Mouse (Mus musculus) kidney, embryonic 14.5 days (tissue): ENCODE measurements around the gene Rrp12. TPM values are rescaled to one million over a fixed set of nuclear protein-coding genes. Genes with fewer than 3 reads are reported as not detected.

Experiments
- ATAC-seq: fragments of 200-750 bp; cut with Nextera tagmentation; 2 replicates; pipeline ENCODE4 v1.8.0; 2017; ENCODE audit warnings: moderate number of reproducible peaks, mild to moderate bottlenecking, moderate TSS enrichment, moderate library complexity; ENCODE audit not compliant: low FRiP score, low TSS enrichment
- H3K27ac ChIP-seq: fragments of 300-500 bp; sonication (generic); 2 replicates; pipeline ENCODE4 v1.5.1; 2014; ENCODE audit warnings: low read depth, mild to moderate bottlenecking, low read length, moderate library complexity, mixed read lengths
- H3K27me3 ChIP-seq: fragments of 300-500 bp; sonication (generic); 2 replicates; pipeline ENCODE4 v1.6.1; 2014; ENCODE audit warnings: mild to moderate bottlenecking, low read length; ENCODE audit not compliant: control insufficient read depth, insufficient read depth
- H3K36me3 ChIP-seq: fragments of 300-500 bp; sonication (generic); 2 replicates; pipeline ENCODE4 v1.6.1; 2014; ENCODE audit warnings: low read length, mixed read lengths; ENCODE audit not compliant: control insufficient read depth, insufficient read depth
- H3K4me1 ChIP-seq: fragments of 300-500 bp; sonication (generic); 2 replicates; pipeline ENCODE4 v1.6.1; 2014; ENCODE audit warnings: low read length, mixed read lengths; ENCODE audit not compliant: control insufficient read depth, insufficient read depth
- H3K4me2 ChIP-seq: fragments of 300-500 bp; sonication (generic); replicated peaks from 2 replicates; pipeline ENCODE4 v1.6.1; 2014; ENCODE audit warnings: low read depth, mild to moderate bottlenecking, low read length
- H3K4me3 ChIP-seq: fragments of 300-500 bp; sonication (generic); 2 replicates; pipeline ENCODE4 v1.5.1; 2014; ENCODE audit warnings: mild to moderate bottlenecking, low read length
- H3K9ac ChIP-seq: fragments of 300-500 bp; sonication (generic); 2 replicates; pipeline ENCODE4 v1.6.1; 2014; ENCODE audit warnings: low read depth, mild to moderate bottlenecking, low read length, moderate library complexity
- H3K9me3 ChIP-seq: fragments of 300-500 bp; sonication (generic); 2 replicates; pipeline ENCODE4 v1.6.1; 2016; ENCODE audit warnings: low read length; ENCODE audit not compliant: control insufficient read depth
- WGBS: fragments of 180-500 bp; shearing (Covaris S2); extraction: QIAGEN DNeasy Blood & Tissue Kit; methylation state at CpG from one replicate; pipeline ENCODE4 v1.1.7; 2014; 5-methylcytosine and 5-hydroxymethylcytosine counted together
- polyA plus RNA-seq: library from polyadenylated mRNA; unstranded; fragments of >200 nt; fragmentation: Nextera tagmentation; extraction: Ambion mirVana; gene quantifications from 2 replicates; pipeline ENCODE4 v1.2.1, GENCODE M21; 2014

Gene Rrp12
- polyA plus RNA-seq, 1 experiment from 2014 or later: 15.8 TPM

- no peak overlapping the region for H3K9ac ChIP-seq
- no peak overlapping the region for H3K4me2 ChIP-seq
- H3K27me3 ChIP-seq: peaks cover 15% of the 10 kb centered on the region; the same call in 1 of the 2 replicates
- H3K9me3 ChIP-seq: no peaks in the 10 kb centered on the region
- no peak for ATAC-seq
- no peaks in the 10 kb centered on the region for H3K36me3 ChIP-seq
- no peak overlapping the region for H3K27ac ChIP-seq
- H3K4me1 ChIP-seq: peaks cover 5% of the 10 kb centered on the region; the same call in 1 of the 2 replicates
- no peak overlapping the region for H3K4me3 ChIP-seq
- WGBS: 69% methylated on average over 9 of the region's 9 CpGs
Observed at GRCm38 (mm10) chr19:41837194-41837916, 58.6 kb downstream of the Rrp12 start.

- ATAC-seq: no peak
- peaks cover 17% of the 10 kb centered on the region for H3K27me3 ChIP-seq
- H3K9me3 ChIP-seq: no peaks in the 10 kb centered on the region
- H3K9ac ChIP-seq: no peak overlapping the region
- no peak overlapping the region for H3K4me2 ChIP-seq
- H3K27ac ChIP-seq: no peak overlapping the region
- peaks cover 8% of the 10 kb centered on the region for H3K4me1 ChIP-seq
- no peak overlapping the region for H3K4me3 ChIP-seq
- 70% methylated on average over 3 of the region's 3 CpGs for WGBS
- no peaks in the 10 kb centered on the region for H3K36me3 ChIP-seq
Observed at GRCm38 (mm10) chr19:41836719-41837118, 59.3 kb downstream of the Rrp12 start.

GRCm38 (mm10) chr19:41835816-41836215, 60.2 kb downstream of the Rrp12 start:
- H3K4me3 ChIP-seq: no peak overlapping the region
- no peaks in the 10 kb centered on the region for H3K9me3 ChIP-seq
- peaks cover 14% of the 10 kb centered on the region for H3K4me1 ChIP-seq
- H3K36me3 ChIP-seq: no peaks in the 10 kb centered on the region
- no peak overlapping the region for H3K27ac ChIP-seq
- H3K27me3 ChIP-seq: peaks cover 24% of the 10 kb centered on the region
- WGBS: 1% methylated on average over 6 of the region's 6 CpGs
- H3K4me2 ChIP-seq: 0 out of 2 replicates have a peak overlapping the region, but pooled peaks have one; percentile 8
- ATAC-seq: peak; percentile 38; the same call in 1 of the 2 replicates
- H3K9ac ChIP-seq: no peak overlapping the region

- H3K4me1 ChIP-seq: peaks cover 14% of the 10 kb centered on the region
- H3K9ac ChIP-seq: no peak overlapping the region
- H3K36me3 ChIP-seq: no peaks in the 10 kb centered on the region
- peaks cover 28% of the 10 kb centered on the region for H3K27me3 ChIP-seq
- no peak overlapping the region for H3K4me2 ChIP-seq
- no peak for ATAC-seq
- 61% methylated on average over 6 of the region's 6 CpGs for WGBS
- H3K4me3 ChIP-seq: no peak overlapping the region
- no peak overlapping the region for H3K27ac ChIP-seq
- H3K9me3 ChIP-seq: no peaks in the 10 kb centered on the region
Observed at GRCm38 (mm10) chr19:41835407-41835806, 60.6 kb downstream of the Rrp12 start.

- Histone ChIP-seq H3K4me1 (peaks cover 17% of the 10 kb centered on the region), H3K27me3 (peaks cover 29% of the 10 kb centered on the region), H3K9me3 (no peaks in the 10 kb centered on the region), H3K36me3 (no peaks in the 10 kb centered on the region), H3K4me2 (no peak overlapping the region), H3K4me3 (no peak overlapping the region), H3K27ac (no peak overlapping the region), H3K9ac (no peak overlapping the region)
- ATAC-seq: no peak
- 74% methylated on average over 13 of the region's 13 CpGs for WGBS
Observed at GRCm38 (mm10) chr19:41832501-41833201, 63.3 kb downstream of the Rrp12 start.

GRCm38 (mm10) chr19:41831718-41832391, 64.1 kb downstream of the Rrp12 start:
- Histone ChIP-seq H3K4me3 (peak overlapping the region; percentile 66), H3K36me3 (no peaks in the 10 kb centered on the region), H3K27me3 (peaks cover 29% of the 10 kb centered on the region), H3K9me3 (no peaks in the 10 kb centered on the region), H3K4me1 (peaks cover 17% of the 10 kb centered on the region), H3K4me2 (peak overlapping the region; percentile 100; the same call in 1 of the 2 replicates), H3K9ac (0 out of 2 replicates have a peak overlapping the region, but pooled peaks have one; percentile 8), H3K27ac (no peak overlapping the region)
- ATAC-seq: no peak
- whole genome bisulfite sequencing: 7% methylated on average over 14 of the region's 14 CpGs

GRCm38 (mm10) chr19:41831101-41831570, 64.8 kb downstream of the Rrp12 start:
- Histone ChIP-seq H3K27ac (no peak overlapping the region), H3K36me3 (no peaks in the 10 kb centered on the region), H3K9me3 (no peaks in the 10 kb centered on the region), H3K4me3 (peak overlapping the region; percentile 66), H3K27me3 (peaks cover 29% of the 10 kb centered on the region), H3K4me1 (peaks cover 17% of the 10 kb centered on the region), H3K9ac (peak overlapping the region; percentile 69; the same call in 1 of the 2 replicates), H3K4me2 (peak overlapping the region; percentile 100)
- 2% methylated on average over 18 of the region's 19 CpGs for WGBS
- no peak for ATAC-seq

GRCm38 (mm10) chr19:41830106-41831031, 65.6 kb downstream of the Rrp12 start:
- Histone ChIP-seq H3K4me1 (peaks cover 12% of the 10 kb centered on the region), H3K9me3 (no peaks in the 10 kb centered on the region), H3K9ac (peak overlapping the region; percentile 69), H3K36me3 (no peaks in the 10 kb centered on the region), H3K4me2 (peak overlapping the region; percentile 100), H3K4me3 (peak overlapping the region; percentile 66), H3K27ac (peak overlapping the region; percentile 67; the same call in 1 of the 2 replicates), H3K27me3 (peaks cover 29% of the 10 kb centered on the region)
- peak; percentile 82 for ATAC-seq
- WGBS: under 1% methylated on average over 105 of the region's 112 CpGs
